Mouse (Mus musculus) heart, embryonic 11.5 days (tissue): ENCODE measurements around the gene Pdzrn3. TPM values are rescaled to one million over a fixed set of nuclear protein-coding genes. Genes with fewer than 3 reads are reported as not detected.

Experiments
- ATAC-seq: fragments of 200-750 bp; cut with Nextera tagmentation; replicated peaks from 2 replicates; pipeline ENCODE4 v1.8.0; 2017; ENCODE audit warnings: moderate library complexity; ENCODE audit not compliant: insufficient number of reproducible peaks, low FRiP score, low TSS enrichment
- H3K27ac ChIP-seq: fragments of 300-500 bp; sonication (generic); 2 replicates; pipeline ENCODE4 v1.5.1; 2014; ENCODE audit warnings: mild to moderate bottlenecking, low read depth, low read length
- H3K27me3 ChIP-seq: fragments of 300-500 bp; sonication (generic); 2 replicates; pipeline ENCODE4 v1.6.1; 2014; ENCODE audit warnings: mild to moderate bottlenecking, low read length, mixed read lengths; ENCODE audit not compliant: control insufficient read depth, insufficient read depth
- H3K36me3 ChIP-seq: fragments of 300-500 bp; sonication (generic); 2 replicates; pipeline ENCODE4 v1.6.1; 2014; ENCODE audit warnings: mild to moderate bottlenecking, low read length, moderate library complexity, mixed read lengths; ENCODE audit not compliant: control insufficient read depth, insufficient read depth
- H3K4me1 ChIP-seq: fragments of 300-500 bp; sonication (generic); 2 replicates; pipeline ENCODE4 v1.6.1; 2014; ENCODE audit warnings: low read length; ENCODE audit not compliant: control insufficient read depth, insufficient read depth
- H3K4me2 ChIP-seq: fragments of 300-500 bp; sonication (generic); 2 replicates; pipeline ENCODE4 v1.6.1; 2014; ENCODE audit warnings: mild to moderate bottlenecking, moderate library complexity
- H3K4me3 ChIP-seq: fragments of 300-500 bp; sonication (generic); 2 replicates; pipeline ENCODE4 v1.5.1; 2014; ENCODE audit warnings: low read depth, low read length
- H3K9ac ChIP-seq: fragments of 300-500 bp; sonication (generic); 2 replicates; pipeline ENCODE4 v1.6.1; 2014; ENCODE audit warnings: mild to moderate bottlenecking, low read depth, low read length, moderate library complexity
- H3K9me3 ChIP-seq: fragments of 300-500 bp; sonication (generic); replicated peaks from 2 replicates; pipeline ENCODE4 v1.6.1; 2016; ENCODE audit warnings: low read length; ENCODE audit not compliant: control insufficient read depth
- WGBS: fragments of 180-500 bp; shearing (Covaris S2); extraction: QIAGEN DNeasy Blood & Tissue Kit; methylation state at CpG from one replicate; pipeline ENCODE4 v1.1.7; 2014; ENCODE audit not compliant: insufficient replicate concordance; 5-methylcytosine and 5-hydroxymethylcytosine counted together
- polyA plus RNA-seq: library from polyadenylated mRNA; unstranded; fragments of >200 nt; fragmentation: Nextera tagmentation; extraction: Ambion mirVana; gene quantifications from 2 replicates; pipeline ENCODE4 v1.2.1, GENCODE M21; 2014

The Pdzrn3 gene
- 9.5 and 10.5 TPM in 2 replicates for polyA plus RNA-seq

DNA sequence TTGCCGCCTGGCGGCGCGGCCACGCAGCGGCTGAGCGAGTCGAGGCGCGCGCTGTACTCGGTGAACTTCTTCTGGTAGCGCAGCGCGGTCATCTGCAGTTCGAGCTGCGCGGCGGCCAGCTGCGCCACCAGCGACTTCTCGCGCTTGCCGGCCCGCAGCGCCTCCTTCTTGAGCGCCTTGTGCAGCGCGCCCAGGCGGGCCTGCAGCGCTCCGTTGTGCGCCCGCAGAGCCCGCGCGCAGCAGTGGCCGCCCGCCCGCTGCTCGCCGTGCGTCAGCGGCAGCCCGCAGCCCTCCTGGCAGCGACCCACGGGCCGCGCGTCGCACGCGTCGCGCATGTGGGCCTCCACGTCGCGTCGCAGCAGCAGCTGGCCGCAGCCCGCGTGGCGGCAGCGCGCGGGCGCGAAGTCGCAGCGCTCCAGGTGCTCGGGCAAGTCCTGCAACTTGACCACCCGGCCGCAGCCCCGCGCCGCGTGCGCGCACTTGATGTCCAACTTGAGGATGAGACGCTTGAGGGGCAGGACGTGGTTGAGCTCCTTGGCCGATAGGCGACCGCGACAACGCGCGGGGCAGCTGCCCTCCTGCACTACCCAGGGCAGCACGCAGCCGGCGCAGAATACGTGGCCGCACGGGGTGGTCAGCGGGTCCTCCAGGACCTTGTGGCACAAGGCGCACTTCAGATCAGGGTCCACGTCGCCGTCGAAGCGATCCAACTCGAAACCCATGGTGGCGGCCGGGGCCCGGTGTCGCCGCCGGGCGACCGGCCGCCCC lies at the start of gene Pdzrn3:
TSS of gene Pdzrn3 (minus strand) at position 731 of the 768 bp plus-strand sequence.
- Histone ChIP-seq H3K4me1 (peaks cover 22% of the 10 kb centered on the region), H3K36me3 (0 out of 2 replicates have a peak, but pooled peaks cover 4% of the 10 kb centered on the region), H3K9ac (peak within 1 kb of the TSS; percentile 84), H3K27me3 (no peaks in the 10 kb centered on the region), H3K4me2 (peak within 1 kb of the TSS; percentile 94), H3K4me3 (peak within 1 kb of the TSS; percentile 73), H3K27ac (peak within 1 kb of the TSS; percentile 92), H3K9me3 (no peaks in the 10 kb centered on the region)
- WGBS = under 1% methylated on average over 102 of the region's 111 CpGs
- ATAC-seq = peak; percentile 63

DNA sequence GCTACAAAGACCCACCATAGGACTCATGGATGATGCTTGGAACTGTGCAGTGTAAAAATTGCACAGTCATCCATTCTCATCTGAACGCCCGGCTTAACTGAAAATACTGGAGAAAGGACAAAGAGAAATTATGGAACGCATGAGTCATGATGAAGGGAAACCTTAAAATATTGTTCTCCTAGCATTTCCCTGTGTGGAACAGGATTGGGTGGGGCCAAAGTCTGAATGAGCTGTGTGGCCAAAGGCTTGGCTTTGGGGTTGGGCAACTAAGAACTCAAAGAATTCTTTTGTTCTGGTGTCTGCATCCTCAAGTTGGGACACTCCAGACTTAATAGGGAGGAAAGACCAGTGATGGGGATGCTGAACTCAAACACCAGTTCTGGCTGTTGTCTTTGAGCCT lies 49.6 kb upstream of the Pdzrn3 start:
- Histone ChIP-seq H3K36me3 (no peaks in the 10 kb centered on the region), H3K27me3 (no peaks in the 10 kb centered on the region), H3K4me3 (no peak overlapping the region), H3K9ac (no peak overlapping the region), H3K9me3 (no peaks in the 10 kb centered on the region), H3K27ac (no peak overlapping the region), H3K4me1 (no peaks in the 10 kb centered on the region), H3K4me2 (no peak overlapping the region)
- 83% methylated on average over 3 of the region's 3 CpGs for WGBS
- ATAC-seq = no peak

DNA sequence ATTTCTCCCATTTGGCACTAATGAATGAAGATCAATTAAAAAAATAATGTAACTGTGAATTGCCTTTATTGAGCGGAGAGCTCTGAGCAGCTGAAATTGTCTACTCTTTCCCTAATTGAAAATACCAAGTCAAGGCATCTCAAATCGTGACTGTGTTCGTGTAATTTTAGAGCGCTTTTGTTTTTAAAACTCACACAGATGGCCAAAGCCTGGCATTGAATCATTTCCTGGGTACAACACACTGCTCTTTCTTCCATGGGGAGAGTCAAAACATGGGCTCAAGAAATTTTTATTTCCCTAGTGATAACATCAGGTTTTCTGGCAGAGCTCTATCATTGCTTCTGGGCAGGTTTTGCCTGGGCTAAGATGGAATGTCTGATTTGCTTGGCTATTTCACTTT lies 48.6 kb upstream of the Pdzrn3 start:
- H3K27ac ChIP-seq = no peak overlapping the region
- H3K27me3 ChIP-seq = no peaks in the 10 kb centered on the region
- ATAC-seq = no peak
- no peaks in the 10 kb centered on the region for H3K36me3 ChIP-seq
- no peaks in the 10 kb centered on the region for H3K9me3 ChIP-seq
- 77% methylated on average over 4 of the region's 4 CpGs for WGBS
- no peaks in the 10 kb centered on the region for H3K4me1 ChIP-seq
- H3K4me2 ChIP-seq = no peak overlapping the region
- H3K9ac ChIP-seq = no peak overlapping the region
- no peak overlapping the region for H3K4me3 ChIP-seq

DNA sequence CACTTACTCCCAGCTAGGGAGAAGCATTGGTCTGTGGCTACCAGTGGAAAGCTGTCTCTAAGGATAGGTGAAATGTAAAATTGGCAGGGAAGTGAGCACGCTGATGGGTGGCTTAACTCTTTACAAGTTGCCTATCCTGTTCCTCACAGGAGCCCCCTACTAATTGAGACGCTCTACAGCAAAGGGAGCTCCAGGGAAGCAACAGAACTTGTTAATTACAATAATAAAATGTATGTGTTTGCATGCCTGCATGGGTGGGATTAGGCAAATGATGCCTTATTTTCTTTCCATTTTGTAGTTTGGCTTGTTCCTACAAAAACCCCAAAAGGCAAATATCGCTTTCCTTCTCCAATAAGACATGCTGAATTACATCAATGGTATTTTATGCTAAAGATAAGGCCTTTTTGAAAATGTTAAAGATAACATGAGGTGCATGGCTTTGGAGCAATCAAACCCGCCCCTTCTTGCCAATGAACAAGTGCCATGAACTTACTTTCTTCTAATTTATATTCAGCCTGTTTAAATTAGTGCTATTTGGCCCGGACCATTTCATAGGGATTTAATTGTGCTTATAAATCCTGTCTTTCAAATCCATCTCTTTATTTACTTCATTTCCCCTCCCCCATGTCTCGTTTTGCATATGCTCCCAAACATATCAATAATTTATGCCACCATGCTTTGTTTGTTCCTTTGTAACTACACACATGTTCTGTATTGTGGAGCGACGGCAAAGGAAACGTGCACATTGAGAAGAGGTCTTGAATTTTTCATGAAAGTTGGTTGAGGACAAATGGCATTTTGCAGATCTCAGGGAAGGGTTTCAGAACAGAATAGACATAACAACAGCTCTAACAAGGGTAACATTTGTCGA lies 44.6 kb upstream of the Pdzrn3 start:
- WGBS = 69% methylated on average over 10 of the region's 10 CpGs
- H3K36me3 ChIP-seq = no peaks in the 10 kb centered on the region
- H3K27ac ChIP-seq = no peak overlapping the region
- no peaks in the 10 kb centered on the region for H3K9me3 ChIP-seq
- H3K4me2 ChIP-seq = no peak overlapping the region
- no peaks in the 10 kb centered on the region for H3K27me3 ChIP-seq
- ATAC-seq = no peak
- H3K4me1 ChIP-seq = no peaks in the 10 kb centered on the region
- no peak overlapping the region for H3K4me3 ChIP-seq
- no peak overlapping the region for H3K9ac ChIP-seq

DNA sequence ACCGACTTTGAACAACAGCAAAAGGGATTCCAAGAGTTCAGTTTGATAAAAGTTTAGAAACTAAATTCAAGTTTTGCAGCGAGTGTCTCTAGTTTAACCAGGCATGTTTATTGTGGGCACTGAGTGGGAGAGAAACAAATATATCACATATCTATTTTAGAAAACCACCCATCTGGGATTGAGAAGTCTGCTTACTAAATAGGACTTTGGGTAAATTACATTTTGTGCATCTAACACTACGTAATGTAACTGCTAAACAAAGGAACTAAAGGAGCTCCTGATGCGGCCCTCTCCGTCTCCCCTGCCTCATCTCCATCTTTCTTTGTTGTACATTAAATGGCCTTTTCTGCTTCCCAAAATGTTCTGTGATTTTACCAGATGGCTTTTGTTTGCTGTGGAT lies 40.5 kb upstream of the Pdzrn3 start:
- Histone ChIP-seq H3K36me3 (no peaks in the 10 kb centered on the region), H3K27ac (no peak overlapping the region), H3K9ac (no peak overlapping the region), H3K4me1 (no peaks in the 10 kb centered on the region), H3K4me2 (no peak overlapping the region), H3K9me3 (no peaks in the 10 kb centered on the region), H3K27me3 (no peaks in the 10 kb centered on the region), H3K4me3 (no peak overlapping the region)
- WGBS = 83% methylated on average over 5 of the region's 5 CpGs
- no peak for ATAC-seq

DNA sequence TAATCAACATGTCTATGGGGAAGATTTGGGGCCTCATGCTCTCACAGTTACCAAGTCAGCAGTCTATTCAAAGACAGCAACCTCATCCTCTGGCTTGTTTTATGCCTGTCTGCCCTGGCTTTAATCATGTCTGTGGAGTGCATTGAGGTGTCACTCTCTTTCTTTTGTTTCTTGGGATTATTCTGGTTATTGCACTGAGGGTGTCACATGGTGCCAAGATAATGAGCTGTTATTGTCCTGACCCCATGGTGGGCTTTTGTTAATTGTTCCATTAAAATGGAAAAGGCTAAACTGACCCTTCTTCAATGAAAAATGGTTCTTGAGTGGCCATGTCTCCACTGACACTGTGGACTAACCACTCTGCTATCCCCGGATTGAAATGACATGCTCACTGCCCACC lies 34.0 kb upstream of the Pdzrn3 start:
- ATAC-seq = no peak
- no peaks in the 10 kb centered on the region for H3K36me3 ChIP-seq
- WGBS = 82% methylated on average over 1 of the region's 1 CpGs

DNA sequence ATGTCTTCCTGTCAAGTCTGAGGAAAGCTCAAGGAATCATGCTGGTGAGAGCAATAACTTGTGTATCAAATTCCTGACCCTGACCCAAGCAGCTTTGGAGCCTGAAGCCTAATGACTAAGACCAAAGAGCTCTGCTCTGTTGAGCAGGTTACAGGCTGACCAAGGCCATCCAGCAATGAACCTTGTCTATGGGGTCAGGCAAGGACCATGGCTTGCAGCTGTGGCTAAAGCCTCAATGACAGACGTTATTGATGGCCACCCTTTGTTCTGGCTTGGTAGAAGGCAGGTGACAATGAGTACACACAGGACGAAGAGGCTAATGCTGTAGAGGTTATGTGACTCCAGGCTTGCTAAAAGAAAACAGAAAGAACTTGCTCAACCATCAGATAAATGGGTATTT lies 33.4 kb upstream of the Pdzrn3 start:
- no peak overlapping the region for H3K4me2 ChIP-seq
- no peak overlapping the region for H3K27ac ChIP-seq
- no peaks in the 10 kb centered on the region for H3K4me1 ChIP-seq
- WGBS = 45% methylated on average over 2 of the region's 2 CpGs
- no peaks in the 10 kb centered on the region for H3K36me3 ChIP-seq
- no peaks in the 10 kb centered on the region for H3K9me3 ChIP-seq
- H3K27me3 ChIP-seq = no peaks in the 10 kb centered on the region
- ATAC-seq = no peak
- H3K4me3 ChIP-seq = no peak overlapping the region
- H3K9ac ChIP-seq = no peak overlapping the region

More for the DNA sequence above, 34.0 kb upstream of the Pdzrn3 start:
- H3K4me1 ChIP-seq = no peaks in the 10 kb centered on the region
- no peaks in the 10 kb centered on the region for H3K27me3 ChIP-seq
- no peaks in the 10 kb centered on the region for H3K9me3 ChIP-seq
- H3K4me3 ChIP-seq = no peak overlapping the region
- no peak overlapping the region for H3K9ac ChIP-seq
- no peak overlapping the region for H3K27ac ChIP-seq
- no peak overlapping the region for H3K4me2 ChIP-seq

DNA sequence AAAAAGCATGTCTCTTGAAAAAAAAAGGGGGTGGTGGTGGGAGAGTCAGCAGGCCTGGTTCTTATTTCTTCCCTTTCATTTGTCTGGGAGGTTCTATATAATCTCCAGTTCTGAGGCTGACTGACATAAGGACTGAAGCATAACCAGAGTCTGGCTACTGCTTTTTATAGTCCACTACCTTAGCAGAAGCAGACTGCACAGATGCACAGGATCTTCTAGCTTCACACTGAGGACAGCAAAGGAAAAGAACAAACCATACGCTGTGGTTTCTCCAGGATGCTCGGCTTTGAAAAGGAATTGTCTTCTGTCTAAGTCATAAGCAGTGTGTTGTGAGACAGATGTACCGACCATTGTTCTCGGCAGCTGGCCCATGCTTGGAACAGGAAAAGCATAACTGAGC lies 19.0 kb upstream of the Pdzrn3 start:
- no peaks in the 10 kb centered on the region for H3K4me1 ChIP-seq
- no peak overlapping the region for H3K4me3 ChIP-seq
- H3K27ac ChIP-seq = no peak overlapping the region
- no peaks in the 10 kb centered on the region for H3K36me3 ChIP-seq
- H3K4me2 ChIP-seq = no peak overlapping the region
- 78% methylated on average over 4 of the region's 4 CpGs for WGBS
- no peaks in the 10 kb centered on the region for H3K27me3 ChIP-seq
- no peak overlapping the region for H3K9ac ChIP-seq
- H3K9me3 ChIP-seq = no peaks in the 10 kb centered on the region
- ATAC-seq = no peak
